Mouse (Mus musculus): Measurements from ENCODE around the gene A730071L15Rik. TPM values are rescaled to one million over a fixed set of nuclear protein-coding genes. Genes with fewer than 3 reads are reported as not detected.

The A730071L15Rik gene
- polyA plus RNA-seq, 1 experiment from 2014 or later = 0.83 TPM

DNA sequence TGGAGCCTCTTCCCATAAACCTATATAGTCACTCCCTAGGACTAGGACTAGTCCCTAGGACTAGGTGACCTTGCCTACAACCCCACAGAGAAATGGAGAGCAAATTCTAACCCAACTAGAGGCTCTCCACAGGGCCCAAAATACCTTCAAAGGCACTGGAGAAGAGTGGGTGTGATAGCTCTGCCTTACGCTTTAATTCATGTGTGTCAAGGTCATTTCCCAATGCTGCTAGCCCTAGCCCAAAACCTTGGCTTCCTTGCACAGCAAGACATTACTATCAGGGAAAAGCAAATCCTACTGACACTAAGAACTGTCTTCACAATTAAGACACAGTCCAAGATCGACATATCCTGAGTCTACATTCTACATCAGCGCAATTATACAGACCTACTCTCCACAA lies 36.8 kb upstream of the A730071L15Rik start:
- Histone ChIP-seq H3K36me3 (ENCODE audit: control insufficient read depth, insufficient read depth, low read length) (no peaks in the 10 kb centered on the region), H3K27ac (ENCODE audit: low read depth, low read length) (no peak overlapping the region), H3K9ac (replicated peaks; ENCODE audit: low read depth, low read length) (no peak overlapping the region), H3K4me1 (ENCODE audit: control insufficient read depth, insufficient read depth, low read length) (no peaks in the 10 kb centered on the region), H3K4me3 (ENCODE audit: low read depth, low read length) (no peak overlapping the region), H3K4me2 (ENCODE audit: low read depth, low read length) (no peak overlapping the region), H3K27me3 (ENCODE audit: control insufficient read depth, insufficient read depth, low read length) (no peaks in the 10 kb centered on the region), H3K9me3 (ENCODE audit: control insufficient read depth, low read length) (no peaks in the 10 kb centered on the region)
- 99% methylated on average over 3 of the region's 3 CpGs for WGBS
- no peak for ATAC-seq (ENCODE audit: low read depth)

DNA sequence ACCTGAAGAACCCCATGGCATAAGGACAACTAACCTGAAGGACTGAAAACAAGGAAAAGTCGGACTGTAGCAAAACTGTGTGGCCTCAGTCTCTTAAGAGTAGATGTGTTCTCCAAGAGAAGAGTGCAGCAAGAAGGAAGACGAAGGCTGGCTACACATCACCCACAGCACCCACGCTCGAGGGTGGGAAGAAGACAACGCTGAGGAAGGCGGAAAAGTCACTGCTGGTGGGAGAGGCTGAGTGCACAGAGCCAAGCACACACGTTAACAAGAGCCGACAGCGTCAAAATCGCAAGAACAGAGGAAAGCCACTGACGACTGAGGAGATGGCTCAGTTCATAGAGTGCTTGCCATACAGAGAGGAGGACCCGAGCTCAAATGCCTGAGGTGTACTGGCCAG lies 36.1 kb upstream of the A730071L15Rik start:
- 92% methylated on average over 12 of the region's 12 CpGs for WGBS
- Histone ChIP-seq H3K27me3 (ENCODE audit: control insufficient read depth, insufficient read depth, low read length) (no peaks in the 10 kb centered on the region), H3K9me3 (ENCODE audit: control insufficient read depth, low read length) (no peaks in the 10 kb centered on the region), H3K4me2 (ENCODE audit: low read depth, low read length) (no peak overlapping the region), H3K4me3 (ENCODE audit: low read depth, low read length) (no peak overlapping the region), H3K36me3 (ENCODE audit: control insufficient read depth, insufficient read depth, low read length) (no peaks in the 10 kb centered on the region), H3K27ac (ENCODE audit: low read depth, low read length) (no peak overlapping the region), H3K4me1 (ENCODE audit: control insufficient read depth, insufficient read depth, low read length) (no peaks in the 10 kb centered on the region), H3K9ac (replicated peaks; ENCODE audit: low read depth, low read length) (no peak overlapping the region)
- no peak for ATAC-seq (ENCODE audit: low read depth)

DNA sequence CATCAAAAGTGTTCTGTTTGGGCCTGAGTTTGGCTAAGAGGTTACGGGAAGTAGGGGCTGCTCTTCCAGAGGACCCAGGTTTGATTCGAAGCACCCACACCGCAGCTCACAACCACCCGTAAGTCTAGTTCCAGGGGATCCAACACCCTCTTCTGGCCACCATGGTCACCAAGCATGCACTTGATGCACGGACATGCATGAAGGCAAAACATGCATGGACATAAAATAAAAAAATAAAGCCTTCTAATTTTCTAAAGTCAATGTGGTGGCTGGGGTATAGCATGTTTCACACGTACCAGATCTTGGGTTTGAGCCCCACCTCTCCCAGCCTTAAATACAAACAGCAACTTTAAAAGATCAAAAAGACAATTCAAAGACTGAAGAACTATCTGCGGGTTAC lies 35.0 kb upstream of the A730071L15Rik start:
- 98% methylated on average over 7 of the region's 7 CpGs for WGBS
- ATAC-seq (ENCODE audit: low read depth) = no peak
- Histone ChIP-seq H3K4me3 (ENCODE audit: low read depth, low read length) (no peak overlapping the region), H3K4me1 (ENCODE audit: control insufficient read depth, insufficient read depth, low read length) (no peaks in the 10 kb centered on the region), H3K9ac (replicated peaks; ENCODE audit: low read depth, low read length) (no peak overlapping the region), H3K36me3 (ENCODE audit: control insufficient read depth, insufficient read depth, low read length) (no peaks in the 10 kb centered on the region), H3K4me2 (ENCODE audit: low read depth, low read length) (no peak overlapping the region), H3K9me3 (ENCODE audit: control insufficient read depth, low read length) (no peaks in the 10 kb centered on the region), H3K27me3 (ENCODE audit: control insufficient read depth, insufficient read depth, low read length) (no peaks in the 10 kb centered on the region), H3K27ac (ENCODE audit: low read depth, low read length) (no peak overlapping the region)

DNA sequence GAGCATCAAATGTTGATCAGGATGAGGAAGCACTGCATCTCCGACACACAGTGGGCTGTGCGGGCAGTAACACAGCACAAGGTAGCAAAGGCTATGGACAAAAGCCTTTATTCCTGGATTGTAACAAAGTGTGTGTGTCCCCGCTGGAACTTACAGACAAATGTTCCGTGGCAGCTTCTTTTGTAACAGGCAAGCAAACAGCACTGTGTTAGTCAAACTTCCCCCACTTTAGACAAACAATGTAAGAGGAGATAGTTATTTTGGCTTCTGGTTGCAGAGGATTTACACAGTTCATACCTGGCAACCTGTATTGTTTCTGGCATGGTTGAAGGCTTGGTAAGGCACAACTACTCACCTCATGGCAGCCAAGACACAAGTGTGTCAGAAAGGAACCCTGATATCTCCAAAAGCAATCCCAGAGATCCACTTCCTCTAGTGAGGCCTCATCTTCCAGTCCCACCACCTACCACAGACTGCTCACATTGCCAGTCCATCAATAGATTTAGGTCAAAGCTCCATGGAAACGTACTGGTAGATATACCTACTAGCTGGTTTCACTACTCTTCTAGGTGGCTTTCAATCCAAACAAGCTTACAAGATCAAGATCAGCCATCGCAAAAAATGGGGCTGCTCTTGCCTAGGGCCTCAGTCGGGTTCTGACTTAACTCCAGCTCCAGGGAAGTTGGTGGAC lies 34.3 kb upstream of the A730071L15Rik start:
- H3K9me3 ChIP-seq (ENCODE audit: control insufficient read depth, low read length) = no peaks in the 10 kb centered on the region
- no peak overlapping the region for H3K27ac ChIP-seq (ENCODE audit: low read depth, low read length)
- H3K36me3 ChIP-seq (ENCODE audit: control insufficient read depth, insufficient read depth, low read length) = no peaks in the 10 kb centered on the region
- no peak overlapping the region for H3K9ac ChIP-seq (replicated peaks; ENCODE audit: low read depth, low read length)
- no peaks in the 10 kb centered on the region for H3K27me3 ChIP-seq (ENCODE audit: control insufficient read depth, insufficient read depth, low read length)
- no peak overlapping the region for H3K4me2 ChIP-seq (ENCODE audit: low read depth, low read length)
- no peak for ATAC-seq (ENCODE audit: low read depth)
- no peaks in the 10 kb centered on the region for H3K4me1 ChIP-seq (ENCODE audit: control insufficient read depth, insufficient read depth, low read length)
- 94% methylated on average over 7 of the region's 7 CpGs for WGBS
- no peak overlapping the region for H3K4me3 ChIP-seq (ENCODE audit: low read depth, low read length)

DNA sequence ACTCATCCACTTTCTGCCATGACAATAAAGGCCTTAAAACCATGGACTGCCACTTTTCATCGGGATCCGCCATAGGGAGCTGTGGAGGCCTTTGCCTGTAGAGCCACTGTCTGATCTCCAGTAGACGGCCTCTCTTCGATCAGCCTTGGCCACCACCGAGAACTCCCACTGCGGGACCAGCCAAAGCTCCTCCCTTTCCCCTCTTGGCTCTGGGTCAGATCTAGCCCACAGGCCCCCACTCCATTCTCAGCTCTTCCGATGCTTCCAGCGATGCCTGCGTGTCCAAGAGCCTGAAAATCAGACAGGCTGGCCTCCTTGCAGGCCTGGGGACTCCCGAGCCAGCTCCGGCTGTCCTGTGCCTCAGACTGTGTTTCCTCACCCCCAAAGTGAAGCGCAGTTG lies 33.5 kb upstream of the A730071L15Rik start:
- no peak overlapping the region for H3K27ac ChIP-seq (ENCODE audit: low read depth, low read length)
- no peak for ATAC-seq (ENCODE audit: low read depth)
- no peak overlapping the region for H3K4me3 ChIP-seq (ENCODE audit: low read depth, low read length)
- no peaks in the 10 kb centered on the region for H3K36me3 ChIP-seq (ENCODE audit: control insufficient read depth, insufficient read depth, low read length)
- no peak overlapping the region for H3K9ac ChIP-seq (replicated peaks; ENCODE audit: low read depth, low read length)
- WGBS = 90% methylated on average over 12 of the region's 12 CpGs
- H3K27me3 ChIP-seq (ENCODE audit: control insufficient read depth, insufficient read depth, low read length) = no peaks in the 10 kb centered on the region
- no peaks in the 10 kb centered on the region for H3K9me3 ChIP-seq (ENCODE audit: control insufficient read depth, low read length)
- H3K4me2 ChIP-seq (ENCODE audit: low read depth, low read length) = no peak overlapping the region
- H3K4me1 ChIP-seq (ENCODE audit: control insufficient read depth, insufficient read depth, low read length) = no peaks in the 10 kb centered on the region

DNA sequence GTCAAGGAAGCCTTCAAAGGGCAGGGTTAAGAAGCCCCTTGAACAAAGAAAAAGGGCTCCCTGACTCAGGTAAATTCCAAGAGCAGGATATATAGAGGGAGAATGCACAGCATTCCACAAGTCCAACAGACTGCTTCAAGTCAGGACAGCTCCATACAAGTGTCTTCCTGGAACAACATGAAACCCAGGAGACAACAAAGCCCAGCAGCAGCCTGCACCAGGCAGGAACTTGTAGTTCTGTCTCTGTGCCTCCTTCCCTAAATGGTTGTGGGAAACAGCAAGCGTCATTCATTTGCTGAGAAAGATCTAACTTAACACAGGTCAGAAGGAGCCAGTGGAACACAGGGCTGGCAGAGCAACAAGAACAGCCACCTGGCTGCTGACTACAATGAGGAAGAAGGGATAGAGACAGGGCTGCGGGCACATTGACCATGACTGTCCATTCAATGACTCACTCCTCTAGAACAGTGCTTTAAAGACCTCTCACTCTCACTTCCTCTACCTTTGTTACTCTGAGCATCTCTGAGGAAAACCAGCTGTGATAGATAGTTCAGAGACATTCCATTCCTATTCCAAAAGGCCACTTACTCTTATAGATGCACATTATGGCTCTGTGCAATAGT lies 30.7 kb upstream of the A730071L15Rik start:
- H3K27me3 ChIP-seq (ENCODE audit: control insufficient read depth, insufficient read depth, low read length) = no peaks in the 10 kb centered on the region
- WGBS = 93% methylated on average over 2 of the region's 2 CpGs
- H3K4me3 ChIP-seq (ENCODE audit: low read depth, low read length) = no peak overlapping the region
- no peaks in the 10 kb centered on the region for H3K9me3 ChIP-seq (ENCODE audit: control insufficient read depth, low read length)
- H3K27ac ChIP-seq (ENCODE audit: low read depth, low read length) = no peak overlapping the region
- ATAC-seq (ENCODE audit: low read depth) = no peak
- H3K4me1 ChIP-seq (ENCODE audit: control insufficient read depth, insufficient read depth, low read length) = no peaks in the 10 kb centered on the region
- no peaks in the 10 kb centered on the region for H3K36me3 ChIP-seq (ENCODE audit: control insufficient read depth, insufficient read depth, low read length)
- no peak overlapping the region for H3K4me2 ChIP-seq (ENCODE audit: low read depth, low read length)
- H3K9ac ChIP-seq (replicated peaks; ENCODE audit: low read depth, low read length) = no peak overlapping the region

DNA sequence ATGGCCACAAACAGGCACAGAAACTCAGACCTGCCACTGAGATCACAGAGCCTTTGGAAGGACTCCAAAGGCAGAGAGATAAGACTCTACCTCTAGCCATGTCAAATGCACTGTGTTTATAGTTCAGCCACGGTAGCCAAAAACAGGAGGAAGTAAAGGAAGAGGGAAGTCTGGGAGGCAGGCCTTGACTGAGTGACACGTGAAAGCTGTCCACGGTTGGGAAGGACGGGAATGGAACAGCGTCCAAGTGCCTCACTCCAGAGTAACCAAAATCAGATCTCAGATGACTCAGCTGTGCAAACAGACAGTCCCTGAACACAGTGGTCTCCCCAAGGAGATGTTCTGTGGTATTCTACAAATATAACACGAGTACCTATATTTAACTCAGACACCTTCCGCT lies 25.1 kb upstream of the A730071L15Rik start:
- Histone ChIP-seq H3K36me3 (ENCODE audit: control insufficient read depth, insufficient read depth, low read length) (no peaks in the 10 kb centered on the region), H3K27me3 (ENCODE audit: control insufficient read depth, insufficient read depth, low read length) (no peaks in the 10 kb centered on the region), H3K9ac (replicated peaks; ENCODE audit: low read depth, low read length) (no peak overlapping the region), H3K4me1 (ENCODE audit: control insufficient read depth, insufficient read depth, low read length) (peaks cover 4% of the 10 kb centered on the region; the same call in 1 of the 2 replicates), H3K4me3 (ENCODE audit: low read depth, low read length) (no peak overlapping the region), H3K27ac (ENCODE audit: low read depth, low read length) (no peak overlapping the region), H3K4me2 (ENCODE audit: low read depth, low read length) (no peak overlapping the region), H3K9me3 (ENCODE audit: control insufficient read depth, low read length) (no peaks in the 10 kb centered on the region)
- no peak for ATAC-seq (ENCODE audit: low read depth)
- WGBS = 80% methylated on average over 7 of the region's 7 CpGs

DNA sequence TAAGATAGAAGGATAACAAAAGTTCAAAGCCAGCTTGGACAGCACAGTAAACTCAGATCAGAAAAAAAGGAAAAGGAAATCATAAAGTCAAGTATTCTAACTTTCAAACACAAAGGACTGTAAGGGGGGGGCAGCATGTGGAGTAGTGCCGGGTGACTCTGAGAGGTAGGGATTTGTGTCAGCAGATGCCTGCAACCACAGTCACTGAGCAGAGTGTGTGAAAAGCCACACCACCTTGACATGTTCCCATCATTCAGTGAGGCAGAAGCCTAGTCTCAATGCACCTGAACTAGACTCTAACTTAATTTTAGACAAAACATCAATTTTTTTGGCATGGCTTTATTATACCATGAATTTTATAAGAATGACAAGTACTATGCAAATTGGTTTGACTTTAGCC lies 24.3 kb upstream of the A730071L15Rik start:
- Histone ChIP-seq H3K4me1 (ENCODE audit: control insufficient read depth, insufficient read depth, low read length) (peaks cover 4% of the 10 kb centered on the region; the same call in 1 of the 2 replicates), H3K9ac (replicated peaks; ENCODE audit: low read depth, low read length) (no peak overlapping the region), H3K36me3 (ENCODE audit: control insufficient read depth, insufficient read depth, low read length) (no peaks in the 10 kb centered on the region), H3K4me2 (ENCODE audit: low read depth, low read length) (no peak overlapping the region), H3K27ac (ENCODE audit: low read depth, low read length) (no peak overlapping the region), H3K4me3 (ENCODE audit: low read depth, low read length) (no peak overlapping the region), H3K9me3 (ENCODE audit: control insufficient read depth, low read length) (no peaks in the 10 kb centered on the region), H3K27me3 (ENCODE audit: control insufficient read depth, insufficient read depth, low read length) (no peaks in the 10 kb centered on the region)
- no peak for ATAC-seq (ENCODE audit: low read depth)
- 80% methylated on average over 1 of the region's 1 CpGs for WGBS

DNA sequence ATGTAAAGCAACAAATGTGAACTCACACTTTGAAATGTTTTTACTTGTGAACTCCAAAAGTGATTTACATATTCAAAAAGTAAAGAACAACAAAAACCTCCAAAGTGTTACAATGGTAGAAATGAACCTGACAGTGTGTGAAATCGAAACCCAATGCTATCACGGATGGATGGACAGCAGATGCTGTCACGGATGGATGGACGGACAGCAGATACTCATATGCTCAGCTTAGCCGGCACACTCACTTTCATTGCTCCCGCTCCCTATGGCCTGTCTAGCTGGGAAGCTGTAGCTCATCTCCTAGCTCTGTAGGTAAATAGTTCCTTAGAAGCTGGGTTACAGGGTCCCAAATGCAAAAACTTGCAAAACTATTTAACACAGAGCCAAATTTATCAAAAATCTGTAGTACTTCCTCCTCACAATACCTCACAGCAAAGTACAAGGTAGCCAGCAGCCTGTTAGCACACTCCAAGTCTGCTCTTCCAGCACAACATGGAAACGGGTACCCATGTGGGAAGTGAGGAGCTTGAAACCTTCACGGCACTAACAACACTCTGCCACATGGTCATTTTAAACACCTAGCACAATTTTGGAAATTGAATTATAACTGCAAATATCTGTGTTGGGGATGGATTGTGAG lies 21.9 kb upstream of the A730071L15Rik start:
- Histone ChIP-seq H3K4me2 (ENCODE audit: low read depth, low read length) (no peak overlapping the region), H3K36me3 (ENCODE audit: control insufficient read depth, insufficient read depth, low read length) (no peaks in the 10 kb centered on the region), H3K4me1 (ENCODE audit: control insufficient read depth, insufficient read depth, low read length) (peaks cover 4% of the 10 kb centered on the region; the same call in 1 of the 2 replicates), H3K27ac (ENCODE audit: low read depth, low read length) (no peak overlapping the region), H3K9ac (replicated peaks; ENCODE audit: low read depth, low read length) (0 out of 2 replicates have a peak overlapping the region, but pooled peaks have one; percentile 5), H3K9me3 (ENCODE audit: control insufficient read depth, low read length) (no peaks in the 10 kb centered on the region), H3K4me3 (ENCODE audit: low read depth, low read length) (no peak overlapping the region), H3K27me3 (ENCODE audit: control insufficient read depth, insufficient read depth, low read length) (no peaks in the 10 kb centered on the region)
- 41% methylated on average over 8 of the region's 8 CpGs for WGBS
- ATAC-seq (ENCODE audit: low read depth) = no peak

All from neural tube, embryonic 14.5 days (tissue).